Comparison of ENCODE assay signal across 23 mouse cellular contexts in genomic region chr5:30626331-30627105, GRCm38 (mm10). TPM values are rescaled to one million over a fixed set of nuclear protein-coding genes. Genes with fewer than 3 reads are reported as not detected.
DNase-seq lines count a peak whose midpoint lies in the region; ATAC-seq and TF ChIP-seq lines count a peak whose summit lies in the region.
"Had no signal": no experiment of that assay in that cellular context is flagged by ENCODE, and none has a peak within 500 bp of the region (broad histone marks: within the 10 kb centered on the region; RNA-seq: fewer than 3 reads in every experiment).

No protein-coding gene starts in this region.

- no peaks in the 10 kb centered on the region for H3K36me3 ChIP-seq in heart, embryonic 11.5 days (ENCODE audit: control insufficient read depth, insufficient read depth, low read length)
- H3K36me3 ChIP-seq in liver, postnatal 0 days (replicated peaks; ENCODE audit: insufficient read depth, low read length): no peaks in the 10 kb centered on the region
- no peaks in the 10 kb centered on the region for H3K36me3 ChIP-seq in liver, embryonic 11.5 days (ENCODE audit: control insufficient read depth, insufficient read depth, low read length)
- H3K36me3 ChIP-seq in heart, embryonic 16.5 days (ENCODE audit: control insufficient read depth, insufficient read depth): no peaks in the 10 kb centered on the region
- H3K36me3 ChIP-seq: kidney, embryonic 15.5 days; limb, embryonic 15.5 days; midbrain, embryonic 10.5 days; neural tube, embryonic 15.5 days had no signal

- WGBS in heart, embryonic 11.5 days (ENCODE audit: insufficient replicate concordance): 70% methylated on average over 8 of the region's 8 CpGs
- 62% methylated on average over 8 of the region's 8 CpGs for WGBS in liver, postnatal 0 days (ENCODE audit: insufficient replicate concordance)
- WGBS in liver, embryonic 11.5 days: 67% methylated on average over 8 of the region's 8 CpGs
- 75% methylated on average over 8 of the region's 8 CpGs for WGBS in heart, embryonic 16.5 days

- DNase-seq in adrenal gland, adult (ENCODE audit: inconsistent age in 2 of 2, low spot score in 1 of 2): peak; percentile 69 to 89
- no peak for DNase-seq in adrenal gland, postnatal 4 days (ENCODE audit: low spot score in 2 of 2)
- no peak for DNase-seq in heart, postnatal 10 days
- peak; percentile 34 for DNase-seq in liver, postnatal 0 days
- no peak for DNase-seq in liver, embryonic 11.5 days (ENCODE audit: low spot score)
- no peak for DNase-seq in kidney, postnatal 4 days
- DNase-seq: cerebellum, postnatal 14 days; forebrain, postnatal 0 days; gastrocnemius, postnatal 36 days; left cerebral cortex, postnatal 4 days; lung, adult 18-20 months; lung, postnatal 10 days; thymus, adult 18-20 months; thymus, postnatal 36 days had no signal

- no peak overlapping the region for H3K4me3 ChIP-seq in heart, embryonic 11.5 days (ENCODE audit: low read depth, low read length)
- H3K4me3 ChIP-seq in liver, postnatal 0 days (ENCODE audit: low read depth, low read length): no peak overlapping the region
- no peak overlapping the region for H3K4me3 ChIP-seq in liver, embryonic 11.5 days (ENCODE audit: low read depth, low read length)
- no peak overlapping the region for H3K4me3 ChIP-seq in heart, embryonic 16.5 days (ENCODE audit: low read length)
- H3K4me3 ChIP-seq: kidney, embryonic 15.5 days; left cerebral cortex, adult 2 months; limb, embryonic 15.5 days; midbrain, embryonic 10.5 days; neural tube, embryonic 15.5 days had no signal

- no peak for TF ChIP-seq CTCF in liver, postnatal 0 days (IDR thresholded peaks at IDR 0.05; ENCODE audit: low read depth)

- H3K9me3 ChIP-seq in heart, embryonic 11.5 days (replicated peaks; ENCODE audit: control insufficient read depth, low read length): no peaks in the 10 kb centered on the region
- no peaks in the 10 kb centered on the region for H3K9me3 ChIP-seq in liver, postnatal 0 days (ENCODE audit: low read length)
- no peaks in the 10 kb centered on the region for H3K9me3 ChIP-seq in liver, embryonic 11.5 days (ENCODE audit: control insufficient read depth, low read length)
- H3K9me3 ChIP-seq in heart, embryonic 16.5 days (replicated peaks; ENCODE audit: control insufficient read depth, low read length): no peaks in the 10 kb centered on the region
- H3K9me3 ChIP-seq: kidney, embryonic 15.5 days; limb, embryonic 15.5 days; midbrain, embryonic 10.5 days; neural tube, embryonic 15.5 days had no signal

- H3K27ac ChIP-seq in heart, embryonic 11.5 days (ENCODE audit: low read depth, low read length): peak overlapping the region; percentile 24
- H3K27ac ChIP-seq in liver, postnatal 0 days (ENCODE audit: low read depth): no peak overlapping the region
- no peak overlapping the region for H3K27ac ChIP-seq in liver, embryonic 11.5 days (ENCODE audit: low read depth, low read length)
- peak overlapping the region; percentile 41; the same call in 1 of the 2 replicates for H3K27ac ChIP-seq in heart, embryonic 16.5 days (ENCODE audit: low read length)
- H3K27ac ChIP-seq: hindbrain, postnatal 0 days; kidney, embryonic 15.5 days; left cerebral cortex, adult 2 months; limb, embryonic 15.5 days; midbrain, embryonic 10.5 days; neural tube, embryonic 15.5 days had no signal

- ATAC-seq in heart, embryonic 11.5 days (replicated peaks; ENCODE audit: insufficient number of reproducible peaks, low FRiP score, low TSS enrichment): no peak
- ATAC-seq in liver, postnatal 0 days: peak; percentile 78
- no peak for ATAC-seq in liver, embryonic 11.5 days (replicated peaks; ENCODE audit: low FRiP score)
- ATAC-seq in heart, embryonic 16.5 days (replicated peaks; ENCODE audit: extremely low read depth, insufficient read depth, low FRiP score): no peak
- ATAC-seq: forebrain, postnatal 0 days; hindbrain, postnatal 0 days; intestine, embryonic 16.5 days had no signal

- H3K27me3 ChIP-seq in heart, embryonic 11.5 days (ENCODE audit: control insufficient read depth, insufficient read depth, low read length): peaks cover 14% of the 10 kb centered on the region
- H3K27me3 ChIP-seq in liver, postnatal 0 days (ENCODE audit: insufficient read depth, low read length): peaks cover 18% of the 10 kb centered on the region
- peaks cover 22% of the 10 kb centered on the region for H3K27me3 ChIP-seq in liver, embryonic 11.5 days (replicated peaks; ENCODE audit: control insufficient read depth, insufficient read depth, low read length)
- peaks cover 11% of the 10 kb centered on the region for H3K27me3 ChIP-seq in heart, embryonic 16.5 days (ENCODE audit: control insufficient read depth, insufficient read depth, low read length)

- no peak overlapping the region for H3K9ac ChIP-seq in heart, embryonic 11.5 days (ENCODE audit: low read depth, low read length)
- H3K9ac ChIP-seq in liver, postnatal 0 days (replicated peaks): no peak overlapping the region
- no peak overlapping the region for H3K9ac ChIP-seq in liver, embryonic 11.5 days (ENCODE audit: low read depth, low read length)
- H3K9ac ChIP-seq in heart, embryonic 16.5 days (ENCODE audit: low read length): no peak overlapping the region
- H3K9ac ChIP-seq: forebrain, postnatal 0 days; kidney, embryonic 15.5 days; limb, embryonic 15.5 days; neural tube, embryonic 15.5 days had no signal

- TF ChIP-seq EP300 in liver, postnatal 0 days (IDR thresholded peaks at IDR 0.05; ENCODE audit: low read depth): no peak

- H3K4me2 ChIP-seq in heart, embryonic 11.5 days: no peak overlapping the region
- no peak overlapping the region for H3K4me2 ChIP-seq in liver, postnatal 0 days (ENCODE audit: low read depth, low read length)
- no peak overlapping the region for H3K4me2 ChIP-seq in liver, embryonic 11.5 days
- no peak overlapping the region for H3K4me2 ChIP-seq in heart, embryonic 16.5 days (ENCODE audit: low read depth, low read length)
- H3K4me2 ChIP-seq: kidney, embryonic 15.5 days; limb, embryonic 15.5 days; neural tube, embryonic 15.5 days had no signal

- intact Hi-C loops in heart, postnatal 10 days (cut with DNase I): no loop called here

- peaks cover 28% of the 10 kb centered on the region for H3K4me1 ChIP-seq in heart, embryonic 11.5 days (ENCODE audit: control insufficient read depth, insufficient read depth, low read length)
- peaks cover 21% of the 10 kb centered on the region for H3K4me1 ChIP-seq in liver, postnatal 0 days (ENCODE audit: insufficient read depth)
- peaks cover 9% of the 10 kb centered on the region for H3K4me1 ChIP-seq in liver, embryonic 11.5 days (replicated peaks; ENCODE audit: control insufficient read depth, insufficient read depth, low read length)
- H3K4me1 ChIP-seq in heart, embryonic 16.5 days (ENCODE audit: control insufficient read depth, insufficient read depth, low read length): peaks cover 12% of the 10 kb centered on the region; the same call in 1 of the 2 replicates

RNA-seq across cellular contexts. Expression of gene Slc35f6, which starts 21.2 kb away (rescaled TPM):
- 10 to 100 TPM; 33.5 to 33.7 TPM for total RNA-seq in adrenal gland, postnatal 4 days (2021)
- 21.6 and 22.9 TPM in 2 replicates for polyA plus RNA-seq in heart, embryonic 11.5 days (2014; fragmentation: Nextera tagmentation; extraction: Ambion mirVana)
- 10 to 100 TPM; 42.1 to 45.4 TPM for total RNA-seq in heart, postnatal 10 days (2021)
- polyA plus RNA-seq in liver, postnatal 0 days (2015; fragmentation: Nextera tagmentation; extraction: Ambion mirVana): 13.8 and 14.2 TPM in 2 replicates
- polyA plus RNA-seq in liver, embryonic 11.5 days (2014; fragmentation: Nextera tagmentation; extraction: Ambion mirVana): 17.6 and 18.6 TPM in 2 replicates
- 25.6 and 25.7 TPM in 2 replicates for polyA plus RNA-seq in heart, embryonic 16.5 days (2015; fragmentation: Nextera tagmentation; extraction: Ambion mirVana)

RNA-seq across cellular contexts. Expression of gene Kcnk3, which starts 38.5 kb away (rescaled TPM):
- 100 to 1,000 TPM; 684 to 719 TPM for total RNA-seq in adrenal gland, postnatal 4 days (2021)
- polyA plus RNA-seq in heart, embryonic 11.5 days (2014; fragmentation: Nextera tagmentation; extraction: Ambion mirVana): 36.8 and 37.8 TPM in 2 replicates
- 100 to 1,000 TPM; 159 to 183 TPM for total RNA-seq in heart, postnatal 10 days (2021)
- polyA plus RNA-seq in liver, postnatal 0 days (2015; fragmentation: Nextera tagmentation; extraction: Ambion mirVana): 0.26 and 0.46 TPM in 2 replicates
- 0.75 and 1.6 TPM in 2 replicates for polyA plus RNA-seq in liver, embryonic 11.5 days (2014; fragmentation: Nextera tagmentation; extraction: Ambion mirVana)
- 15.3 and 19.2 TPM in 2 replicates for polyA plus RNA-seq in heart, embryonic 16.5 days (2015; fragmentation: Nextera tagmentation; extraction: Ambion mirVana)

RNA-seq across cellular contexts. Expression of gene Cenpa, which starts 40.1 kb away (rescaled TPM):
- 10 to 100 TPM; 61.3 to 62.0 TPM for total RNA-seq in adrenal gland, postnatal 4 days (2021)
- 296 and 306 TPM in 2 replicates for polyA plus RNA-seq in heart, embryonic 11.5 days (2014; fragmentation: Nextera tagmentation; extraction: Ambion mirVana)
- total RNA-seq in heart, postnatal 10 days (2021): 10 to 100 TPM; 85.5 to 86.1 TPM
- 135 and 145 TPM in 2 replicates for polyA plus RNA-seq in liver, postnatal 0 days (2015; fragmentation: Nextera tagmentation; extraction: Ambion mirVana)
- 326 and 357 TPM in 2 replicates for polyA plus RNA-seq in liver, embryonic 11.5 days (2014; fragmentation: Nextera tagmentation; extraction: Ambion mirVana)
- polyA plus RNA-seq in heart, embryonic 16.5 days (2015; fragmentation: Nextera tagmentation; extraction: Ambion mirVana): 210 and 225 TPM in 2 replicates

Comparison
In these comparisons a context has a peak if more than half of its experiments do, and no peak if none do; other contexts are left out.
1. DNase-seq: peak in adrenal gland, adult (2 of 2) and liver, postnatal 0 days (single experiment); none in adrenal gland, postnatal 4 days (0 of 2), heart, postnatal 10 days (0 of 2), liver, embryonic 11.5 days (single experiment) and kidney, postnatal 4 days (0 of 2).
2. H3K27ac ChIP-seq: peak in heart, embryonic 11.5 days (single experiment) and heart, embryonic 16.5 days (single experiment); none in liver, postnatal 0 days (single experiment) and liver, embryonic 11.5 days (single experiment).